Mouse (Mus musculus): ENCODE data around the gene Nkain1.

Nkain1 gene

DNA sequence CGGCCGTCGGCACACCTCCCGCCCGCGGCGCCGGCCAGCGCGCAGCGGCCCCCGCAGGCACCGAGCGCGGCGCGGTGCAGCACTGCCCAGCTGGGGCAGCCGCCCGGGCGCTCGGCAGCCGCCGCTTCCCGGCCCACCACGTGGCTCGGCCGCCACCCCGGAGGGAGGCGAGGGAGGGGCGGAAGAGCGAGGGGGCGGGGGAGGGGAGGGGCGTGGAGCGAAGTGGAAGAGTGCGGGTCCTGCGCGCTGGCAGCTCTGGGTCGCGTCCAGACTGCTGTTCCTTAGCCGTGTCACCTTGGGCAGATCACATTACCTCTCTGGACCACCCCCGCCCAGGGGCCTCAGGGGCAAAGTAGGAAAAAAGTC is at the start of gene Nkain1:
Gene Nkain1 (minus strand): TSS at position 126 of the 366 bp plus-strand sequence.
- peak; percentile 47 for DNase-seq

DNA sequence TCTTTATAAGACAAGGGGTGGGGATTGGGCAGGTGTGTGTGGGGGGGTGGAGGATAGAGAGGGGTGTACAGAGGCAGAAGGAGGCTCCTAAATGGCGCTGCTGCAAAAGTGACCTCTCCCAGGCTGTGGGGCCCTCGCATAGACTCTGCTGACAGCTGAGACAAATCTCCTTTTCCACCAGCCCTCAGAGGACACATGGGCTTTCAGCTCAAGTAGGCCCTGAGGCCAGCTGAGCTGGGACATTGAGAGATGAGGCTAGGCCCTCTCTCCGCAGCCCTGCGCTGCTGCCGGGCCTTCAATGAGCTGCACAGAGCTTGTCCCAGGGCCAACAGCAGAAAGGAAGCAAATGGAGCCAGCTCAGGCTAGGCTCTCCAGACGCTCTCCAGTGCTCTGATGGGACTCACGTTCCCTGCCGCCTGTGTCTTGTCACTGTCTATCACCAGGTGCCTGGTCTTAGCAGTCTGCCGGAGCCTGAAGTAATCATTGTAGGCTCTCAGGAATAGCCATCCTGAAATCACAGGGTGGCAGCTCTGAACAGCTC is 4.8 kb upstream of the Nkain1 start:
- no peak for DNase-seq

DNA sequence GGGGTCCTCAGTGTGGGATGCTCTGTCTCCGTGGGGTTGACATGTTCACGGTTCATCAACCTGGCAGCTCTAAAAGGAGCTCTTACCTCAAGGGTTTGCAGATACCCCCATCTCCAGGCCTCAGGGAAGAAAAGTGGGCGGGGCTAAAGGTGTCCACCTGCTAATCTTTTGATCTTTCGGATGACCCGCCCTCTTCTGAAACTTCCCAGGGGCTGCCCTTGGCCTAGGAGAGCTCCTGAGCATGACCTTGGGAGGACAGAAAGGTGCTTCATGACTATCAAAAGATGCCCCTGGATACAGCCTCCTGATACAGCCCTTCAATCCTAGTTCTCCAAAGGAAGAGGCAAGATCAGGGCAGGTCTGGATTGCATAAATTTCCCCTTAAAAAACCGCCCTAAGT is 3.1 kb upstream of the Nkain1 start:
- no peak for DNase-seq

DNA sequence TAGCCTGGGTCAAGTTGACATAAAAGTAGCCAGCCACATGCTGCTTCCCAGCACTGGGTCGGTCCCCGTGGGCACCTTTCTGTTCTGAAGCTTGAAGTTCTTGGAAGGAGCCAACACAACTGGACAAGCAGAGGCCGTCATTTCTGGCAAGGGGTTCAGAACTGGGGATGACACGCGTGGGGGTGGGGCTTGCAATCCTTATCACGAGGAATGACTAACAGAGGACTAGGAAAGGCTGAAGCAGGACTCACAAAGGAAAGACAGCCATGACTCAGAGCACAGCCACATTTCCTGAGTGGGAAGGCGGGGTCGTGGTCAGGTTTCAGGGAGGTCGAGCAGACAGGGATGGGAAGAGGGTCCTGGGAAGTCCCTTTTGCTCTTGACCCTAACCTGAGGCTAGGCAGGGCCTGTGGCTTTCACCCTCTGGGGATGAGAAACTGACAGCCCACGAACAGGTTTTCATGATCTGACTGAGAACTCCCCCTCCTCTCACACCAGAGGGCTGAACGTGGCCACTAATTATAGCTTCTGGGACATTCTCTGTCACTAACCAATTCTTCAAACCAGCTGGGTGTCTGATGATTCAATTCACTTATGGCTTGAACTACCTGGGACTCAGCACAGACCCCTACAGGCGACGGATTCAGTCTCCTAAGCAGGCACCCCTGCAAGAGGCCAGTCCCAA is 2.4 kb upstream of the Nkain1 start:
- DNase-seq, result no peak

DNA sequence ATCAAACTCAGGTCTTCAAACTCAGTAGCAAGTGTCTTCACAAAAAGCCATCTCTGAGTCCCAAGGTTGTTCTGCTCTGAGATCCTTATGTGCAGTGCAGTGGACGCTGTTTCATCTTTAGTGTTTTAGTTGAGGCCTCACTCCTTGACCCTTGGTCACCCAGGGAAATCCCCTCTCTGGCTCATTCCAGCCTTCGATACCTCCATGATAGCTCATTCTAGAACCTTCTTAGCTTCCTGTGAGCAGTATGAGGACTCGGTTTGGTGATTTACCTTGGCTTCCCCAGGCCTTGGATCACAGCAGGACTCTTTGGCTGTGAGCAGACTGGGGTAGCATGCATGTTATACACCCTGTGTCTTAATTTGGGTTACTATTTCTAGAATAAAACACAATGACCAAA is 1.6 kb upstream of the Nkain1 start:
- no peak for DNase-seq

DNA sequence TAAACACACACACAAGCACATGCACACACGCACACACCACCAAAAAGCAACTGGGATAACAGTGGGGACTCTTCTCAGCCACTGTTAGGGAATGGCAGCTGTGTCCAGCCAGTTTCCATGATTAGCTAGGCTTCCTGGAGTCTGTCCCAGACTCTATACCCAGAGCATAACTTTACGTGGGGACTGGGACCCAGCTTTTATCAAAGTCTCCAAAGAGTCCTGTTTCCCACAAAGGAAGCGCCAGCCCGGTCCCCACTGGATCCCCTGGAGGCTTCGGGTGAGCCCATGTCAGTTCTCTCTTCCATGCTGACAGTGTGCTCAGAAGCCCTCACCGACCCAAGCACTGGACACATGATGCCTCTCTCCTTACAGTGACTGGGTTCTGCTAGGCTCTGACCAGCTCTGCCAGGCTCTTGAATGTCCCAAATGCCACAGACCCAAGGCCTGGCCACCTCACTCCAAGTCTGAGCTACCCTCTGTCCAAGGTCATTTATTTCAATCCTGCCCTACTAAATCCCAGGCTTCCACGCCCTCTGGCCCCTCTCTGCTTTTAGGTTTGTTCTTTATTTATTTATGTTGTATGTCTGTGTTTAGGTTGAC is 988 bp upstream of the Nkain1 start:
- DNase-seq, result no peak

DNA sequence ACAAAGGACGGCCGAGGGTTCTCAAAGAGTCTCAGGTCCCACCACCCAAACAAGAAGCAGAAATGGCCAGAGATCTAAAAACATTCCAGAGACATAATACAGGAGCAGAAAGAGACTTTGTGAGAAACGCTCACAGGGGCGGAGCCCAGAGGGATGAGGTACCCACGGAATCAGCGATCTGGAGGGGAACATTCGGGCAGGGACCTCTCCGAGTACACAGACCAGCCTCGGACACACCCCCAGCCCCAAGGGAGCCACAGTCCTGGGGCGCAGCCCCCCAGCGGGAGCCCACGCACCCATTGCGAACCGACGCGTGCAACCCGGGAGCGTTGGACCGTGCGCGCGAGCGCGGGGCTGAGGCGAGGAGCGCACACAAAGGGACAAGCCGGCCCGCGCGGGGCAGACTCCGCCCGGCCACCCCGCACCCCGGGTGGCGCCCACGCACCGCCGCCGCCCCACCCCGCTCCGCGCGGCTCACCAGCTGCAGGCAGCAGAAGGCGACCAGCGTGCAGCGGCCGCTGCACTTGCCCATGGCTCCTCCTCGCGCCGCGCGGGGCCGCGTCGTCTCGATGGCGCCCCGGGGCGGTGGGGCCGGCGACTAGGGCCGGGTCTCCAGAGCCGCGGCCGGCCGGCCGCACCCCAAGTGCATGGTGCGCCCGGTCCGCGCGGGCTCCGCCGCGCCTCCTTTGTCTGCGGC is 474 bp downstream of the Nkain1 start:
- peak; percentile 26 for DNase-seq

DNA sequence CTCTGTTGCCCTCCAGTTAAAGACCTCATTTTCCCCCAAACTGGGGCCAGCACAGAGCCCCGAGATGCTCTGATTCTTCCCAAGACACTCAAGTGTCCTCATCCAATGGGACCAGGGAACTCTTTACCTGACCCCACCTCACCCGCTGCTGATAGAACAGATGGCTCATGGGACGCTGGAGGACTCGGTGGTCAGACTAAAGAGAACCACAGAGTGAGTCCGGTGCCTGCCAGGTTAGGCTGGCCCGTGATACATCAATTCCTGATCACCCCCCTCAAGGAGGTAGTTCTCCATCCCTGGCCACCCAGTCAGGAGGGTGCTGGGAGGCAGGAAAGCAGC is 992 bp downstream of the Nkain1 start:
- no peak for DNase-seq

DNA sequence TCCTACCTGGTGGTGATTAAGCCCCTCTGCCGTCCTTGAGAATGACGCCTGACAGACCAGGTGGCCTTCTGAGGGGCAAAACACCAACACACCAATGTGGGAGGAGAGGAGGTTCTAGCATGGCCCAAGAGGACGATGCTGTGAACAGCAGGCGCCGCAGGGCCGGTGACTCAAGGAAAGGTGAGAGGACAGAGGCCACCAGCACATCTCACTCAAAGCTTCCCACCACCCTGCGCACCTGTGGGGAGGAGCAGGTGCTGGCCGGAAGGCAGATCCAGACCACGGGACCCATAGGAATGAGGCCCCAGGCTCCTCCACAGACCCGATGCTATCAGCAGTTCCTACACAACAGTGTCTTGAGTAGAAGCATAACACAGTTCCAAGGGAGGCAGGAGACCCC is 1.4 kb downstream of the Nkain1 start:
- no peak for DNase-seq

DNA sequence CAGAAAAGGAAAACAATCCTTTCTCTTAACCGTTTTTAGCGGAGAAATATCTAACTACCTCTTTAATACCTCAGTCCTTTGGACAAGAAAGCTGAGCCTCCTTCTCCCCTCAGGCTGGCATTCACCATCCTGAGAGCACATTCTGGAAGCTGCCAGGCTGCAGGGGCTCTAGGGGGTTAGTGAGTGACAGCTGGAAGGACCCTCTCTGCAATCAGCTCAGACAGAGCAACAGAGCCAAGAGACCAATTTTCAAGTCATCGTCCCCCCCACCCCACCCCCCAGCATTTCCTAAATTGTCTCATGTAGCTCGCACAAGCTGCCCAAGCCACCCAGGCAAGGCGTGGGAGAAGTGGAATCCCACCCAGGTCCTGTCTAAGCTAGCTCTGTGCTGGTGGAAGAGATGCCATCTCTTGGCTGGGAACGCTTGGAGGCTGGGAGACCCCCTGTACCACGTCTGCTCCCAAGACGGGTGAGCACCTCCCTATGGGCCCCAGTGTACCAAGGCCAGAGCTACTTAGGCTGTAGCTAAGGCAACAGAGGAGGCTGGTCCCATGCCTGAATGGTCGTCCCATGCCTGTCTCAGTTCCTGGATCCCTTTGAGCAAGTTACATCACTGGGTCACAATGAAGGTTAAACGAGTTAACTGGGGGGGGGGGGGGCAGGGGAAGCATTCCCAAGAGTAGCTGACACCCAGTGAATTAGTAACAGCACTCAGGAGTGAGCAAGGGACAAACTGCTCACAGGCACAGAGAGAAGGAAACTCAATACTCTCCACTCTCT is 2.8 kb downstream of the Nkain1 start:
- no peak for DNase-seq

DNA sequence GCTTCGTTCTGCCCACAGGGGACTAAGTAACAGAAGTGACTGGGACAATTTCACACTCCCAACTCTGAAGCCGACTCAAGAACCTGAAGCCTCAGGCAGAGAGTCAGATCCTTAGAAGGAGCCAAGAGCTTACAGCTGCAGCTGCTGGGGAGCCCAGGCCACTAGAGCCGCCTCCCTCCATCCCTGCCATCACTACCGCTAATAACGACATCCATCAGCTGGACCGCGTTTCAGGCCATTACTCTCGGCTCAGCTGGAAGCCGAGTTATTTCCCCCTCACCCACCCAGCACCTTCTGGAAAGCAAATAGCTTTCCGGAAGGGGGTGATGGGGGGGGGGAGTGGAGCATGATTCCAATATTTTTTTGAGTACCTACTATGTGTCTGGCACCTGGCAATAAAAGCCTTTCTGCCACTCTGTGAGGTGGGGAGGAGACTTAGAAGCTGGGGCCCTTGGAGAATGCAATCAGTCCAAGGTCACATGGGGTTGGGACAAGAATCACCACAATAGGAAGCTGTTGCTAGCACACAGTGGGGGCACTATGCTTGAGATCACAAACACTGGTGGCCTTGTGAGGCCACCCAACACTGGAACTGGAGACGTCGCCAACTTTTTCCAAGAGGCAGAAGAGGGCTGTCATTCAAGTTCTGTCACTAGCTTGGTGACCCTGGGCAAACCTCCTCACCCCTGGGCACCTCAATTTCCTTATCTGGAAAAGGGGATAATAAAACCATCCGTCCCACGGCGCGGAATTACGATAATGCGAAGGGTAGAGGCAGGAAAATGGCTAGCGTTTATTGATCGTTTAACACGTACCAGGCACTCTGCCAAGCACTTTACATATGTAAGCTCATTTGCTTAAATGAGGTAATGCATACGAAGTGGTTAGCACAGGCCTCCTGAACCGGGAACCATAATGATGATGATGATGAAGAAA is 5.7 kb downstream of the Nkain1 start:
- no peak for DNase-seq

DNA sequence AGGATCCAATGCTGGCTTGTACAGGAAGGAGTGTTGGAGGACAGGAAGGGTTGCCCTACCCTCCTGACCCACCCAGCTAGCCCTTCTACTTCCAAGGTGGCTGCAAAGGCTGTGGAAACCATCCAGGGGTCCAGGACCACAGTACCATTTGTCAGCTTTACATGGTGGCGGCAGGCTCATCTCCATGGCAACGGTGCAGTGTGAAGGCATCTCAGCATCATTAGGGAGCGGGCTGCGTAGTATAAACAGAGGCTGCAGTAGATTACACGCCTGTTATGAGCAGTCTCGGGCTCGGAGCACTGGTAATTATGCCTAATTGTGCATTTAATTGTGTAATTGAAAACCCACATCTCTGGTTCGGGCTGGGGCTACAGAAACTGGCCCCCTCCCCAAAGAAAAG is 10.2 kb downstream of the Nkain1 start:
- no peak for DNase-seq

DNA sequence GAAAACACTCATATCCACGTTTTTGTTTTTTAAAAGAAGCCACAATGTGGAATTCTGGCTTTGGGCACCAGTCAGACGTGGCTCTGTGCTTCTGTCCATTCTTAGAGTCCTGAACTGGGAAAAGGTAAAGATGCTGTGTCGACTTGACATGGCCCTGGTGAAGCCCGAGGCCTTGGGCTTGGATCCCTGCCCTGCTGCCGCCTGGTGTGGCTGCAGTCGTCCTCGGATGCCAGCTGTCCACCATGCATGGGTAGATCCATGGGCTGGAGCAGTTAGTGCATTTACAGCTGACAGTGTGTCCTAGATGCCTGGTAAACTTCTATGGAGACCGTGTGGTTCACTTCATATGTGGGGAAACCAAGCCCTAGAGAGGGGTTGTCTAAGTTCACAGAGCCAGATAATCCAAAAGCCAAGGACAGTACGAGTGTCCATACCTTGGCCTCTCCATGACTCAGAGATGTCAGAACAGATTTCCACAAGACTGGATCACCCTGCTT is 10.7 kb downstream of the Nkain1 start:
- DNase-seq, result no peak

DNA sequence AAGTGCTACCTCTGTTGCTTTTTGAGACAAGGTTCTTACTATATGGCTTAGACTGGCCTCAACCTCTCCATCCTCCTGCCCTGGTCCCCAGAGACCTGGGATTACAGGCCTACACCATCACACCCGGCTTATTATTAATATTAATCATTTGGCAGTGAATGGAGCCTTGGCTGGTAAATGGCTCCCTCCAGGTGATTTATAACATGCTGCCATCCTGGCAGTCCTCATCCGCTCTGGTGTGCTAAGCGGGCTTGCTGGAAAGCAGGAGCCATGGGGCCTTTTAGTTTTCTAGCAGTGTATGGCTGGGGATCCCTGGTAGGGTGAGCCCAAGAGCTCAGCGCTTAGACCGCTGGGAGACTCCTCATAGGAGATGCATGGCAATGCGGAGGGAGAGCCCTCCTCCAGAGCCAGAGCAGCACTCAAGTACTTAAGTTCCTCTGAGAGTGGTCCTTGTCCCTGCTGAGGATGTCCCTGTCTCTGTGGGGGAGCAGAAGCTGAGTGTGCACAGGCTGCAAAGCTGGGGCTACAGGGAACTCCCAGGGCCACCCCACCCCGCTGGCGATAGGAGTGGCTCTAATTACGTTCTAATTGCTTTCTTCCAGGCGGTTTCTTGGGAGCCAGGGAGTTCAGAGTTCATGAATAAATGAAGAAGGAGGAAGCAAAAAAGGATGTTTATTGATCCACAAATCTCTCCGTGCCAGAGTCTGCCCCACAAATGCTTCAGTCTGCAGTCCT is 13.2 kb downstream of the Nkain1 start:
- no peak for DNase-seq

DNA sequence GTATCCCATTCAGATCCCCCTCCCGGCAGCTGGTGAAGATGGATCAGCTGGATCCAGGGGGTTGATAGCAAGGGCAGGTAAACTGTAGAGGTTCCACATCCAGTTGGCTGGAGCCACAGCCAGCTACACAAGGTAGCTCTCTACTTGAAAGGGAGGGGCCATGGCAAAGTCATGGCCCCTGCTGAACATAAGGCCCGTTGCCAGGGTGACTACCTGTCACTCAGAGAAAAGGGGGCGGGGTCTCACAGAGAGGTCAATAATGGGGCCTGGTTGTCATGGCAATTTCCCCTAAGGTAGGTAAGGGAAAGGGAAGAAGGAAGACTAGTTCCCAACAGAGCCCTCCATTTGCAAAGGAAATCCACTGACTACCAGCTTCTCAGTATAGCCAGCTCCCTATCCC is 14.8 kb downstream of the Nkain1 start:
- DNase-seq, result no peak

DNA sequence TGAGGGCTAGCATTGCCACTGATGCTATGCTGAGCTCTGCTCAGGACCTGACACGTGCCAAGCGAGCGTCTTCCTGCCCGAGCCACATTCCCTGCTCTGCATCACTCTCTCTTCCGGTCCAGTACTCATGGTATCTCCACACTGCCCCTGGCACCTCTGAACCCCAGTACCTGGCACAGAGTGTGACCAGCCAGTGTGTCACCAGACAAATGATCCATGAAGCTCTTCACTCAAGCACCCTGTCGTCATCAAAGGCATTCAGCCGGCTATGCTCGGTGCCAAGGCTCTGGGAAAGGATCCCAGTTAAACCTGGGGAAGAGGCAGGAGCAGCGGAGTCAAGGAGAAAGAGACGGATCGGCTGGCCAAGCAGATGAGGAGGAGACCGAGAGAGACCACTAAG is 16.1 kb downstream of the Nkain1 start:
- DNase-seq, result no peak

DNA sequence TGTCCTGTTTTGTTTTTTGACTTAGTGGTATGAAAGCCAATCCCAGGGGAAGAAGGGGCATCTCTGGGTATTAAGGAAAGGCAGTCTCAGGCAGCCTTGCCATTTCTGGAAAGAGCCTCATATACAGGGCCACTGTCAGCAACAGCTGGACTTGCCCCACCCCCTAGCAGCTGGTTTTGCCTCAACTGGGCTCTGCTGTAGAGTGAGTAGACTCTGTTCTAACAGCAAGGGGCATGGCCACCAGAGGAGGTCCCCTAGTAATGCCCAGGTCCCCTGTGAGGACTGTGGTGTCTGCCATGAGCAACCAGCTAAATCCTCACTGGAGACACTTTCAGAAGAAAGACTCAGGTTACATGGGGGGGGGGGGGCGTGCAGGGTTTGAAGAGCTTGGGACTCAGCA is 17.0 kb downstream of the Nkain1 start:
- no peak for DNase-seq

DNA sequence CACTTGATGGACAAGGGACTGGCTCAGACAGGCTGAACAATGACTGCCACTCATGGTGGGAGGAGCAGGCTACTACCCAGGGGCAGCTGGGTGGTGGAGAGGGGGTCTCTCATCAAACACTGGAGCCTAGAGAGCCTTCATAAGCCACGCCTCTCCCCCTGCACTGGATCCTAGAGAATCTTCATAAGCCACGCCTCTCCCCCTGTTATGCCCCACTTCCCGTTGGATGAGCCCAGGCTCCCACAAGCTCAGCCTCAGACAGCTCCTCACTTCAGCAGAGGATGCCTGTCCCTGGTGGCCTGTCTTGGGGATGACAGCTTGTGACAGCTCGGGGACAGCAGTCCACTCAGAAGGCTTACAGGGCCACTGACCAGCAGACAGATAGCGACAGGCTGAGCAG is 17.7 kb downstream of the Nkain1 start:
- no peak for DNase-seq

DNA sequence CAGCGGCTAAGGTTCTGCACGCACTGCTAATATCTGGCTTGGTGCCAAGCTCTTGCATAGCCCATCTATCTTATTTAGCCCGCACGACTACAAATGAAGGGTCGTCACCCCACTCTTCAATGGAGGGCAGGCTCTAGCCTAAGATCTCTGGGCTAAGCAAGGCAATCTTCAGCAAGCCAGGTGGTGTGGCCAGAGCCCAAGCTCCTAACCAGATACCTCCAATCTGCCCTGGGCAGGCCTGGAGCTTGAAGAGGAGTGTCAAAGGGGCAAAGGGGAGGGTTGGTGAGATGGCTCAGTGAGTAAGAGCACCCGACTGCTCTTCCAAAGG is 20.9 kb downstream of the Nkain1 start:
- DNase-seq, result no peak

DNA sequence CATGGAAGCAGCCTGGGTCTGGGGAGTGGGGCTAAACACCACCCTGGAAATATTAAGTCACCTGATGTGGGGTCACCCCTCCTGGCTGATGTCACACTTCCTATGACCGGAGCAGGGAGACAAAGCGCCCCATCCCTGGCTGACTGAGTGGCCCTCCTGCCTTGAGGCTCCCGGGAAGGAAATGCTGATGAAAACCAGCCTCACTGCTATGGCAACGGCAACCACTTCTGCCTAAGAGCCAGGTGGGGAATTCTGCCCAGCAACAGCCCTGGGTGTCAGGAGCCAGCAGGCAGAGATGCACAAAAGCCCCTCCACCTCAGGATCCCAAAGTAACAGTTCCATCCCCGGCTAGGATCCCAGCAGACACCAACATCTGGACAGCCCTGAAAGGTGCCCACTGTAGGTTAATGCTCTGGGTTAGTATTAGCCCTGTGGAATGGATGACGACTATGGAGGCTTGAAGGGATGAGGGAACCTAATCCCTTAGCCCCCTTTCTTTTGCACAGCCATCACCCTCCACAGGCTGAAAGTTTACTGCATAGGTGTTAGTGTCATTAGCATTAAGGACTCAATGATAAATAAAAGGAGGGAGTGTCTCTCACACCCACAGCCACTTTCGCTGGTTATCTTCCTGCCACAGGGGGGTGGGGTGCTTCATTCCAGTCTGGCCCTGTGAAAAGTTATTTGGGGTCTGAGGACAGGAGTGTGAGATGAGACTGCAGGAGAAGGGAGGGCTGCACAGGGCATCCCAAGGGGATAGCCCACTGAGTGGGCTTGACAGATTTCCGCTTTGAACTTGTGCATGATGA is 21.5 kb downstream of the Nkain1 start:
- no peak for DNase-seq

DNA sequence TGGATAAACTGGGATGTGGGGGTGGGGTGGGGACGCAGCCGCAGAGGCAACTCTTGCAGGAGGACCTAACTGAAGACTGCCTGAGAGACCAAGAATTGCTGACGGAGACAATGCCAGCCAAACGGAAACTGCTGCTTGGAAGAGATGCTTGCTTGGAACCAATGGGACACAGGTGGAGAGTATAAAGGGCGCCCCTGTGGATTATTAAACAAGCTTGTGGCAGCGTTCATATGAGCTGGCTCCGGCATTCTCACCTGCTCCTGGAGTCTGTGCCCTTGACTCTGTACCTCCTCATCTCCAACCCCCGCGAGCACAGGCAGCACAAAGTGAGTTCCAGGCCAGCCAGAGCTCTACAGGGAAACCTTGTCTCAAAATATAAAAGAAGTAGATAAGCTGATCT is 23.5 kb downstream of the Nkain1 start:
- no peak for DNase-seq

Measured in thymus, postnatal 4 days (tissue).